Mouse (Mus musculus): Measurements from ENCODE around the gene Hrasls. TPM values are rescaled to one million over a fixed set of nuclear protein-coding genes. Genes with fewer than 3 reads are reported as not detected.

Gene Hrasls
- 1.2 and 1.8 TPM in 2 replicates for polyA plus RNA-seq (2014; fragmentation: Nextera tagmentation; extraction: Ambion mirVana)

DNA sequence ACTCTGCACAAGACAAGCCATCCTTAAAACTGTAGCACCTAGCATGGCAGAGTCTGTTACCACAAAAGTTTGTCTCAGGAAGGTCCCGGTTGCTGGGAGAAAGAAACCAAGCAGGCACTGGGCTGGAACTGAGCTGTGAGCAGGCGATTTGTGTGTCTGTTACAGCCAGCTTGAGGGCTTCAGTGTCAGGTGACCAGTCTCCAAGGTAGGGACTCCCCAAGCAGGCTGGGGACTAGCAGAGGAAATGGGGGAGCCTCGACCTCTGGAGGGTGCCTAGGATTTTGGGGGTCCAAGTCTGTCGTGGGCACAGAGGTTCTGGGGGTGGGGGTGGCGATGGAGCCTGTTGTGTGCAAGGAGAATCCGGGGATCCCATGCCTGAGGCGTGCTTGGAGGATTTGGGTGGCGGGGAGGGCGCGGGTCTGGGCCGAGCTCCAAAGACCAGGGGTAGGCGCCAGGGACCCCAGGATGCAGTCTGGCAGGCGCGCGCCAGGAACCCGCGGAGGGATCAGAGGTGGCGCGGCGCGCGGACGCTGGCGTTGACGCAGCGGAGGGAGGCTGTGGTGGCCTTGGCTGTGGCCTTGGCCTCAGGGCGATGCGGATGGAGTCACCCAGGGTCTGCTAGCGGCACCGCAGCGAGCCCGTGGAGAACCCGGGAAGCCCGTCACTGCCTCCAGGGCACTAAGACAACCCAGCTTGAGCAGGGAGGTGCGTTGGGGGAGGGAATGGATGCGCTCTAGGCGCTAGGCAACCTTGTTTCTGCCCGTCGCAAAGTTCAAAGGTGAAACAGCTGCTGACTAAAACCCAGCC, at the start of gene Hrasls:
Gene Hrasls, plus strand, starts transcription at position 91 of the 807 bp plus-strand sequence.
- Histone ChIP-seq H3K36me3 (ENCODE audit: control insufficient read depth, insufficient read depth, low read length) (no peaks in the 10 kb centered on the region), H3K4me3 (ENCODE audit: low read depth, low read length) (peak within 1 kb of the TSS; percentile 39), H3K4me2 (ENCODE audit: low read depth) (peak within 1 kb of the TSS; percentile 90), H3K9me3 (ENCODE audit: control insufficient read depth, low read length) (no peaks in the 10 kb centered on the region), H3K27me3 (ENCODE audit: control insufficient read depth, insufficient read depth, low read length) (0 out of 2 replicates have a peak, but pooled peaks cover 4% of the 10 kb centered on the region), H3K9ac (ENCODE audit: low read length) (peak within 1 kb of the TSS; percentile 66), H3K27ac (ENCODE audit: low read depth, low read length) (no peak within 1 kb of the TSS), H3K4me1 (ENCODE audit: control insufficient read depth, insufficient read depth, low read length) (no peaks in the 10 kb centered on the region)
- WGBS = 1% methylated on average over 39 of the region's 39 CpGs
- ATAC-seq (ENCODE audit: insufficient read depth, low FRiP score, low TSS enrichment) (peak; percentile 61; the same call in 1 of the 2 replicates), DNase-seq (ENCODE audit: low spot score) (peak; percentile 64)

GRCm38 (mm10) chr16:29162271-29162670, 47.2 kb upstream of the Hrasls start:
- no peak for ATAC-seq (ENCODE audit: insufficient read depth, low FRiP score, low TSS enrichment)
- no peaks in the 10 kb centered on the region for H3K9me3 ChIP-seq (ENCODE audit: control insufficient read depth, low read length)
- no peaks in the 10 kb centered on the region for H3K27me3 ChIP-seq (ENCODE audit: control insufficient read depth, insufficient read depth, low read length)
- no peak for DNase-seq (ENCODE audit: low spot score)
- WGBS = 93% methylated on average over 4 of the region's 4 CpGs
- H3K4me2 ChIP-seq (ENCODE audit: low read depth) = no peak overlapping the region
- no peaks in the 10 kb centered on the region for H3K36me3 ChIP-seq (ENCODE audit: control insufficient read depth, insufficient read depth, low read length)
- H3K4me1 ChIP-seq (ENCODE audit: control insufficient read depth, insufficient read depth, low read length) = no peaks in the 10 kb centered on the region
- H3K9ac ChIP-seq (ENCODE audit: low read length) = no peak overlapping the region
- H3K4me3 ChIP-seq (ENCODE audit: low read depth, low read length) = no peak overlapping the region
- no peak overlapping the region for H3K27ac ChIP-seq (ENCODE audit: low read depth, low read length)

- ATAC-seq (ENCODE audit: insufficient read depth, low FRiP score, low TSS enrichment) = no peak
- Histone ChIP-seq H3K27ac (ENCODE audit: low read depth, low read length) (no peak overlapping the region), H3K9me3 (ENCODE audit: control insufficient read depth, low read length) (no peaks in the 10 kb centered on the region), H3K4me2 (ENCODE audit: low read depth) (no peak overlapping the region), H3K9ac (ENCODE audit: low read length) (no peak overlapping the region), H3K4me1 (ENCODE audit: control insufficient read depth, insufficient read depth, low read length) (no peaks in the 10 kb centered on the region), H3K27me3 (ENCODE audit: control insufficient read depth, insufficient read depth, low read length) (no peaks in the 10 kb centered on the region), H3K4me3 (ENCODE audit: low read depth, low read length) (no peak overlapping the region), H3K36me3 (ENCODE audit: control insufficient read depth, insufficient read depth, low read length) (no peaks in the 10 kb centered on the region)
- WGBS = 77% methylated on average over 4 of the region's 4 CpGs
- DNase-seq (ENCODE audit: low spot score) = no peak
These were observed 42.4 kb upstream of the Hrasls start for GRCm38 (mm10) chr16:29167051-29167450.

DNA sequence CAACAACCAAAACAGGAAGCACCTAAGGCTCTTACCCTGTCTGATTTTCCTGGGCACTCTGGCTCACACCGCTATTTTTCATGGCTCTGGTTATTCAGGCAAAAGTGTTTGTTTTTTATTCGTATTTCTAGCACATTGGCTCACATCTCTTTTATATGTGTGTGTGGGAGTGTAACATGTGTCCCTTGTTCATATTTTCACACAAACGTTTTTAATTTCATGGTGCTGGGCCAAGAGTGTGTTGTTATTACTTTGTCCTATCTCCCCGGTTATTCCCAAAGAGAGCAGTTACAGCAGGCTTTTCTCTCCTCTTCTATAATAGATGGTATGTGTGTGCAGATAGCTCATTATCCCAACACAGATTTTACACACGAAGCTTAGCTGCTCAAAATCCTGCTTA, 37.8 kb upstream of the Hrasls start:
- Histone ChIP-seq H3K9ac (ENCODE audit: low read length) (no peak overlapping the region), H3K36me3 (ENCODE audit: control insufficient read depth, insufficient read depth, low read length) (no peaks in the 10 kb centered on the region), H3K27me3 (ENCODE audit: control insufficient read depth, insufficient read depth, low read length) (no peaks in the 10 kb centered on the region), H3K4me1 (ENCODE audit: control insufficient read depth, insufficient read depth, low read length) (no peaks in the 10 kb centered on the region), H3K27ac (ENCODE audit: low read depth, low read length) (no peak overlapping the region), H3K4me2 (ENCODE audit: low read depth) (no peak overlapping the region), H3K4me3 (ENCODE audit: low read depth, low read length) (no peak overlapping the region), H3K9me3 (ENCODE audit: control insufficient read depth, low read length) (no peaks in the 10 kb centered on the region)
- WGBS = 90% methylated on average over 5 of the region's 5 CpGs
- ATAC-seq (ENCODE audit: insufficient read depth, low FRiP score, low TSS enrichment) (no peak), DNase-seq (ENCODE audit: low spot score) (no peak)

DNA sequence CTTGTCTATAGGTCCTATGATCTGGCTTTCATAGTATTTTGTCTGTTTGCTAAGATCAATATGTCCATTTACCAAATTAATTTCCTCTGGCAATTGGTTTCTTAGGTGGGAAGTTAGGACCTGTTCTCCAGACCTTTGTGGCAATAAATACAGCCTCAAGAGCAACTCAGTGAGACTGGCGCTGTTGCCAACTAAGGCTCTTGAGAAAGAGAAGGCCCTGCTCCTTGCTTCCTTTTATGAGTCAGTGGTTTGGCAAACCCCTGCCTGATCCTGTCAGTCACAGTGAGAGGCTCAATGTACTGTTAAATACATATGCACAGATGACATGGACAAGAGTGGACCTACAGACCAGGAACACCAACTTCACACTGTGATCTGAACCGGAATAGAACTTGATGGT, 36.3 kb upstream of the Hrasls start:
- no peaks in the 10 kb centered on the region for H3K4me1 ChIP-seq (ENCODE audit: control insufficient read depth, insufficient read depth, low read length)
- WGBS = 93% methylated on average over 2 of the region's 2 CpGs
- no peak overlapping the region for H3K9ac ChIP-seq (ENCODE audit: low read length)
- DNase-seq (ENCODE audit: low spot score) = no peak
- no peak for ATAC-seq (ENCODE audit: insufficient read depth, low FRiP score, low TSS enrichment)
- H3K4me3 ChIP-seq (ENCODE audit: low read depth, low read length) = no peak overlapping the region
- H3K4me2 ChIP-seq (ENCODE audit: low read depth) = no peak overlapping the region
- no peaks in the 10 kb centered on the region for H3K27me3 ChIP-seq (ENCODE audit: control insufficient read depth, insufficient read depth, low read length)
- no peaks in the 10 kb centered on the region for H3K9me3 ChIP-seq (ENCODE audit: control insufficient read depth, low read length)
- no peak overlapping the region for H3K27ac ChIP-seq (ENCODE audit: low read depth, low read length)
- H3K36me3 ChIP-seq (ENCODE audit: control insufficient read depth, insufficient read depth, low read length) = no peaks in the 10 kb centered on the region

GRCm38 (mm10) chr16:29174831-29175350, 34.6 kb upstream of the Hrasls start:
- Histone ChIP-seq H3K9ac (ENCODE audit: low read length) (no peak overlapping the region), H3K27me3 (ENCODE audit: control insufficient read depth, insufficient read depth, low read length) (no peaks in the 10 kb centered on the region), H3K4me2 (ENCODE audit: low read depth) (no peak overlapping the region), H3K4me1 (ENCODE audit: control insufficient read depth, insufficient read depth, low read length) (no peaks in the 10 kb centered on the region), H3K9me3 (ENCODE audit: control insufficient read depth, low read length) (no peaks in the 10 kb centered on the region), H3K36me3 (ENCODE audit: control insufficient read depth, insufficient read depth, low read length) (no peaks in the 10 kb centered on the region), H3K27ac (ENCODE audit: low read depth, low read length) (no peak overlapping the region), H3K4me3 (ENCODE audit: low read depth, low read length) (no peak overlapping the region)
- ATAC-seq (ENCODE audit: insufficient read depth, low FRiP score, low TSS enrichment) = no peak
- no peak for DNase-seq (ENCODE audit: low spot score)
- 85% methylated on average over 6 of the region's 6 CpGs for WGBS

GRCm38 (mm10) chr16:29192911-29193310, 16.6 kb upstream of the Hrasls start:
- no peaks in the 10 kb centered on the region for H3K36me3 ChIP-seq (ENCODE audit: control insufficient read depth, insufficient read depth, low read length)
- no peaks in the 10 kb centered on the region for H3K9me3 ChIP-seq (ENCODE audit: control insufficient read depth, low read length)
- WGBS = 23% methylated on average over 5 of the region's 5 CpGs
- H3K9ac ChIP-seq (ENCODE audit: low read length) = no peak overlapping the region
- ATAC-seq (ENCODE audit: insufficient read depth, low FRiP score, low TSS enrichment) (no peak), DNase-seq (ENCODE audit: low spot score) (no peak)
- H3K4me1 ChIP-seq (ENCODE audit: control insufficient read depth, insufficient read depth, low read length) = no peaks in the 10 kb centered on the region
- H3K27ac ChIP-seq (ENCODE audit: low read depth, low read length) = no peak overlapping the region
- no peaks in the 10 kb centered on the region for H3K27me3 ChIP-seq (ENCODE audit: control insufficient read depth, insufficient read depth, low read length)
- no peak overlapping the region for H3K4me2 ChIP-seq (ENCODE audit: low read depth)
- H3K4me3 ChIP-seq (ENCODE audit: low read depth, low read length) = no peak overlapping the region

GRCm38 (mm10) chr16:29193981-29194380, 15.5 kb upstream of the Hrasls start:
- ATAC-seq (ENCODE audit: insufficient read depth, low FRiP score, low TSS enrichment) (no peak; the same call in 1 of the 2 replicates), DNase-seq (ENCODE audit: low spot score) (no peak)
- Histone ChIP-seq H3K36me3 (ENCODE audit: control insufficient read depth, insufficient read depth, low read length) (no peaks in the 10 kb centered on the region), H3K4me3 (ENCODE audit: low read depth, low read length) (no peak overlapping the region), H3K9me3 (ENCODE audit: control insufficient read depth, low read length) (no peaks in the 10 kb centered on the region), H3K27me3 (ENCODE audit: control insufficient read depth, insufficient read depth, low read length) (no peaks in the 10 kb centered on the region), H3K27ac (ENCODE audit: low read depth, low read length) (no peak overlapping the region), H3K4me2 (ENCODE audit: low read depth) (no peak overlapping the region), H3K4me1 (ENCODE audit: control insufficient read depth, insufficient read depth, low read length) (no peaks in the 10 kb centered on the region), H3K9ac (ENCODE audit: low read length) (no peak overlapping the region)
- 66% methylated on average over 4 of the region's 4 CpGs for WGBS

GRCm38 (mm10) chr16:29195156-29195555, 14.3 kb upstream of the Hrasls start:
- Histone ChIP-seq H3K4me1 (ENCODE audit: control insufficient read depth, insufficient read depth, low read length) (no peaks in the 10 kb centered on the region), H3K4me3 (ENCODE audit: low read depth, low read length) (no peak overlapping the region), H3K27me3 (ENCODE audit: control insufficient read depth, insufficient read depth, low read length) (no peaks in the 10 kb centered on the region), H3K4me2 (ENCODE audit: low read depth) (no peak overlapping the region), H3K9me3 (ENCODE audit: control insufficient read depth, low read length) (no peaks in the 10 kb centered on the region), H3K27ac (ENCODE audit: low read depth, low read length) (no peak overlapping the region), H3K9ac (ENCODE audit: low read length) (no peak overlapping the region), H3K36me3 (ENCODE audit: control insufficient read depth, insufficient read depth, low read length) (no peaks in the 10 kb centered on the region)
- 71% methylated on average over 1 of the region's 1 CpGs for WGBS
- DNase-seq (ENCODE audit: low spot score) = no peak
- ATAC-seq (ENCODE audit: insufficient read depth, low FRiP score, low TSS enrichment) = no peak

Measured in neural tube, embryonic 11.5 days (tissue).